Mouse (Mus musculus): Measurements from ENCODE around the gene Hmg20a. TPM values are rescaled to one million over a fixed set of nuclear protein-coding genes. Genes with fewer than 3 reads are reported as not detected.

The Hmg20a gene
- polyA plus RNA-seq, 1 experiment from 2014 or later: 95.7 TPM

DNA sequence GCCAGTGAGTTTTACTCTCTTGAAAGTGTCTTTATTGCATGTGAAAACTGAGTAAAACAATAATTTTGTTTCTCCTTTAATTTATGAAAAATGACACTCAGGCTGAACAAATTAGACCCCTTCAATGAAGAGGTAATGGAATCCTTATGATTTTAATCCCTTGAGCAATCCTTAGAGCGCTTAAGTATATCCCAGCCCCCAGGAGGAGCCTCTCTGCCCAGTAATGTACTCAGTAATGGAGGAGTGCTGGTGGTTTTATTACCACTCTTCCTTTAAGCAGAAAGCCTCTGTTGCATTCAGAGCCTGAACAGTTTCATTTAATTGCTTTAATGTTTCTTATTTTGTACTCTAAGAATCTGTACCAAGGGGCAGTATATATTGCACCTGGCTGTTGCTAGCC lies 67.0 kb downstream of the Hmg20a start:
- H3K9me3 ChIP-seq (replicated peaks; ENCODE audit: control insufficient read depth, low read length, poor library complexity, severe bottlenecking): no peaks in the 10 kb centered on the region
- H3K27me3 ChIP-seq (ENCODE audit: control insufficient read depth, insufficient read depth, low read depth, low read length): no peaks in the 10 kb centered on the region
- WGBS: 91% methylated on average over 1 of the region's 1 CpGs
- peaks cover 15% of the 10 kb centered on the region for H3K36me3 ChIP-seq (ENCODE audit: control insufficient read depth, insufficient read depth, low read length)
- H3K4me1 ChIP-seq (ENCODE audit: control insufficient read depth, insufficient read depth, low read length): no peaks in the 10 kb centered on the region
- no peak overlapping the region for H3K9ac ChIP-seq (ENCODE audit: low read depth, low read length)
- no peak for ATAC-seq
- no peak overlapping the region for H3K4me2 ChIP-seq (ENCODE audit: low read length)
- H3K27ac ChIP-seq (ENCODE audit: low read length): no peak overlapping the region
- no peak overlapping the region for H3K4me3 ChIP-seq (ENCODE audit: low read depth, low read length)

DNA sequence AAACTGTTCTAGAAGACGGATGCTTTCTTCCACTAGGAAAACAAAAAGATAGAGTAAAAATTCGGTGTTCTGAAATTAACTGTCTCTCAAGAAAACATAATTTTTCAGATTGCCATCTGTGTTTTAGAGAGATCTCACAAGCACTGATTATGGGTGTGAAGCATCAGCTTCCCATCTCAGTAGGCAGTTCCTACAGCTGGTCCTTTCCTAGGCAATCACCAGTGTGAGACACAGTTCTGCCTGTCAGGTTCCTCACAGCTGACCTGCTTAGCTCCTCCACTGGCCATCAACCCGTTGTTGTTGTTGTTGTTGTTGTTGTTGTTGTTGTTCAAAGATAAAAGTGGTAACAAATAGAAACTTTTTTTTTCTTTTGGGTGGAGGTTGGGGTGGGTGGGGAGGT lies 67.7 kb downstream of the Hmg20a start:
- peaks cover 18% of the 10 kb centered on the region for H3K36me3 ChIP-seq (ENCODE audit: control insufficient read depth, insufficient read depth, low read length)
- no peak overlapping the region for H3K27ac ChIP-seq (ENCODE audit: low read length)
- 91% methylated on average over 3 of the region's 3 CpGs for WGBS
- H3K4me1 ChIP-seq (ENCODE audit: control insufficient read depth, insufficient read depth, low read length): no peaks in the 10 kb centered on the region
- H3K4me2 ChIP-seq (ENCODE audit: low read length): no peak overlapping the region
- H3K4me3 ChIP-seq (ENCODE audit: low read depth, low read length): no peak overlapping the region
- no peaks in the 10 kb centered on the region for H3K9me3 ChIP-seq (replicated peaks; ENCODE audit: control insufficient read depth, low read length, poor library complexity, severe bottlenecking)
- no peaks in the 10 kb centered on the region for H3K27me3 ChIP-seq (ENCODE audit: control insufficient read depth, insufficient read depth, low read depth, low read length)
- ATAC-seq: no peak
- H3K9ac ChIP-seq (ENCODE audit: low read depth, low read length): no peak overlapping the region

DNA sequence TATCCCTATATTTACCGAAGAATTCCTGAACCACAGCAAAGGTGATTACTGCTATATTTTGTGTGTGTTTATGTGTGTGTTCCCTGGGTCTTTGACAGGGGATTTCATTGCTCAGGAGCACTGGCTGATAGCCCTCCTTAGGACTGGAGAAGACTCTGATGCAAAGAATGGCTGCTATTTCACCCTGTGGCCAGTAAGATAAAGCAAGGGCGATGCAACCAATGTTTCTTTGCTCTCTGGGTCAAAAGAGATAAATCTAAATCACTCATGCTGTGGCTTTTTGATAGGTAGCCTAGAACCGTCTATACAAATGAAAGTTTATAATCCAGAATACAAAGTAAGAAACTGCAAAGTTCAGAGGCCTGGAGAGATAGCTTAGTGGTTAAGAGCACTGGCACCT lies 69.2 kb downstream of the Hmg20a start:
- Histone ChIP-seq H3K9ac (ENCODE audit: low read depth, low read length) (no peak overlapping the region), H3K9me3 (replicated peaks; ENCODE audit: control insufficient read depth, low read length, poor library complexity, severe bottlenecking) (no peaks in the 10 kb centered on the region), H3K4me2 (ENCODE audit: low read length) (no peak overlapping the region), H3K27ac (ENCODE audit: low read length) (no peak overlapping the region), H3K36me3 (ENCODE audit: control insufficient read depth, insufficient read depth, low read length) (peaks cover 27% of the 10 kb centered on the region), H3K4me1 (ENCODE audit: control insufficient read depth, insufficient read depth, low read length) (no peaks in the 10 kb centered on the region), H3K4me3 (ENCODE audit: low read depth, low read length) (no peak overlapping the region), H3K27me3 (ENCODE audit: control insufficient read depth, insufficient read depth, low read depth, low read length) (no peaks in the 10 kb centered on the region)
- no peak for ATAC-seq
- WGBS: 95% methylated on average over 3 of the region's 3 CpGs

DNA sequence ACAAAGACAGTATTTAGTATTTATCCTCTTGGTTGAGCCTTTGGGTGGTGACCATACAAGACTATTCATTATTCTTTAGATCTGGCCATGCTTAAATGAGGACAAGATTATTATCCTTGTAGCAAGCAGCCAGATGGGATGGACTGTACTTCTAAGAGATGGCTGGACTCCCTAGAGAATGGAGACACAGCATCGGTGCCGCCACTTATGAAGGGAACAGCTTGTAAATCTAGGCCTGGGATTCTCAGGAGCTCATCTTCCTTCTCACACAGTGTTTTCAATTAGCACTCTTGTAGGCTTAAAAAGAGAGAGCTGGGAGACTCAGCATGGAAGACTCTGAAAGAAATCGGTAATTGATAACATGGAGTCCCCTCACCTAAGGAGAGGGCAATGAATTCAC lies 74.0 kb downstream of the Hmg20a start:
- H3K27me3 ChIP-seq (ENCODE audit: control insufficient read depth, insufficient read depth, low read depth, low read length): no peaks in the 10 kb centered on the region
- H3K4me2 ChIP-seq (ENCODE audit: low read length): no peak overlapping the region
- H3K27ac ChIP-seq (ENCODE audit: low read length): no peak overlapping the region
- ATAC-seq: no peak
- H3K36me3 ChIP-seq (ENCODE audit: control insufficient read depth, insufficient read depth, low read length): peaks cover 27% of the 10 kb centered on the region
- H3K9me3 ChIP-seq (replicated peaks; ENCODE audit: control insufficient read depth, low read length, poor library complexity, severe bottlenecking): no peaks in the 10 kb centered on the region
- 58% methylated on average over 3 of the region's 3 CpGs for WGBS
- H3K4me1 ChIP-seq (ENCODE audit: control insufficient read depth, insufficient read depth, low read length): no peaks in the 10 kb centered on the region; the same call in 1 of the 2 replicates
- no peak overlapping the region for H3K9ac ChIP-seq (ENCODE audit: low read depth, low read length)
- H3K4me3 ChIP-seq (ENCODE audit: low read depth, low read length): no peak overlapping the region

DNA sequence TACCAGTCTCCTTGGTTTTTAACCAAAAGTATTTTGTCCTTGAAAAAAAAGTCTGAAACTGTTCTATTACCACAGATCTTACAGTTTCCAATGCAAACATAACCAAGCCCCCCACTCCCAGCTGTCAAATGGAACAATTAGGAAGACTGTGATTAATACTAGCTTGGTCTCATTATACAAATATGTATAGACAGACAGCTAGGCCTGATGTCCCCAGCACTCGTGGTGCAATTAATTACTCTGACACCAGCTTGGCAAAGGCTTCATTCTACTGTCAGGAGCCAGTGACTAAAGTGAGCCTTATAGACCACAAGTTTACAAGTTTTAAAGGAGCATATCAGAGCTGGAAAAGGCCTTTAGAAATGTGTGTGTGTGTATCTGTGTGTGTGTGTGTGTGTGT lies 74.5 kb downstream of the Hmg20a start:
- WGBS: 46% methylated on average over 1 of the region's 1 CpGs
- H3K9ac ChIP-seq (ENCODE audit: low read depth, low read length): no peak overlapping the region
- H3K9me3 ChIP-seq (replicated peaks; ENCODE audit: control insufficient read depth, low read length, poor library complexity, severe bottlenecking): no peaks in the 10 kb centered on the region
- H3K4me3 ChIP-seq (ENCODE audit: low read depth, low read length): no peak overlapping the region
- no peak overlapping the region for H3K4me2 ChIP-seq (ENCODE audit: low read length)
- H3K27me3 ChIP-seq (ENCODE audit: control insufficient read depth, insufficient read depth, low read depth, low read length): no peaks in the 10 kb centered on the region
- H3K27ac ChIP-seq (ENCODE audit: low read length): no peak overlapping the region
- H3K4me1 ChIP-seq (ENCODE audit: control insufficient read depth, insufficient read depth, low read length): no peaks in the 10 kb centered on the region; the same call in 1 of the 2 replicates
- no peak for ATAC-seq
- H3K36me3 ChIP-seq (ENCODE audit: control insufficient read depth, insufficient read depth, low read length): peaks cover 27% of the 10 kb centered on the region

DNA sequence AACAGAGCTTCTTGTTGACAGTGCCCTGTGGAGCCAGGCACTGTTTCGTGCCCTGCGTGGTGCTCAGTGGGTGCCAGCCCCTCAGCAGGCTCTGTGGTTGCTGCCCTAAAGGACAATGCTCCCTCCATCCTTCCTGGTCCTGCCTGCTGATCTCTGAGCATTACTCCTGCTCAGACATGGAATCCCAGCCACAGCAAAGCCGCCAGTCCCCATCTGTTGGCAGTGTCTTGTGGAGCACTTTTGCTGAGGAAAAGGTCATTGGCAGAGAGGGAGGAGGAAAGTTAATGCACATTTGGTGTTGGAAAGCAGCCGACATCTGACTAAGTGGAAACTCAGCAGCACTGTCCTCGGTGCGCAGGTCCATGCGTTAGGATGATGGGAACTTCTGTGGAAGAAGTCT lies 76.7 kb downstream of the Hmg20a start:
- 38% methylated on average over 7 of the region's 7 CpGs for WGBS
- no peak overlapping the region for H3K27ac ChIP-seq (ENCODE audit: low read length)

DNA sequence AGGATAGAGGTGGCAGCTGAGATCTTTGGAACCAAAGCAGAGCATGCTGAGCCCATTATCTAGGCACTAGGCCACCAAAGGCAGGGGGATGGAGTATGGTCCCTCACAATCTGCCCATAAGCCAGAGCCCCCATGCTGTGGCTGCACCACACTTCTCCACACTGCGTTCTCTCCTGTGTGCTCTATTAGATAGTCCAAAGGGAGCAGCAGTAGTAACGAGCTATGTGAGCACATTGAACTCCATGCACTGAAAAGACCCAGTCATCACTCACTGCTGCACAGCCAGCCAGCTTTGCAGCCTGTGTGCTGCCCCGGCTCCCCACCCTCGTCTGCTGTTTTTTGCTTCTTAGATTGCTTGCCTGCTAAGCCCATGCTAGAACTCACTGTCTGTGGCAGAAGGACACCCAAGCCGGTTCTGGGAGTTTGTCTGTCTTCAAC lies 77.4 kb downstream of the Hmg20a start:
- no peaks in the 10 kb centered on the region; the same call in 1 of the 2 replicates for H3K4me1 ChIP-seq (ENCODE audit: control insufficient read depth, insufficient read depth, low read length)
- H3K4me2 ChIP-seq (ENCODE audit: low read length): no peak overlapping the region
- ATAC-seq: no peak
- H3K9ac ChIP-seq (ENCODE audit: low read depth, low read length): no peak overlapping the region
- H3K27me3 ChIP-seq (ENCODE audit: control insufficient read depth, insufficient read depth, low read depth, low read length): no peaks in the 10 kb centered on the region
- H3K36me3 ChIP-seq (ENCODE audit: control insufficient read depth, insufficient read depth, low read length): peaks cover 12% of the 10 kb centered on the region
- no peak overlapping the region for H3K27ac ChIP-seq (ENCODE audit: low read length)
- H3K4me3 ChIP-seq (ENCODE audit: low read depth, low read length): no peak overlapping the region
- 38% methylated on average over 5 of the region's 5 CpGs for WGBS
- no peaks in the 10 kb centered on the region for H3K9me3 ChIP-seq (replicated peaks; ENCODE audit: control insufficient read depth, low read length, poor library complexity, severe bottlenecking)

More for the DNA sequence above, 76.7 kb downstream of the Hmg20a start:
- Histone ChIP-seq H3K27me3 (ENCODE audit: control insufficient read depth, insufficient read depth, low read depth, low read length) (no peaks in the 10 kb centered on the region), H3K4me2 (ENCODE audit: low read length) (no peak overlapping the region), H3K4me1 (ENCODE audit: control insufficient read depth, insufficient read depth, low read length) (no peaks in the 10 kb centered on the region; the same call in 1 of the 2 replicates), H3K4me3 (ENCODE audit: low read depth, low read length) (no peak overlapping the region), H3K36me3 (ENCODE audit: control insufficient read depth, insufficient read depth, low read length) (peaks cover 16% of the 10 kb centered on the region), H3K9ac (ENCODE audit: low read depth, low read length) (no peak overlapping the region), H3K9me3 (replicated peaks; ENCODE audit: control insufficient read depth, low read length, poor library complexity, severe bottlenecking) (no peaks in the 10 kb centered on the region)
- ATAC-seq: no peak

DNA sequence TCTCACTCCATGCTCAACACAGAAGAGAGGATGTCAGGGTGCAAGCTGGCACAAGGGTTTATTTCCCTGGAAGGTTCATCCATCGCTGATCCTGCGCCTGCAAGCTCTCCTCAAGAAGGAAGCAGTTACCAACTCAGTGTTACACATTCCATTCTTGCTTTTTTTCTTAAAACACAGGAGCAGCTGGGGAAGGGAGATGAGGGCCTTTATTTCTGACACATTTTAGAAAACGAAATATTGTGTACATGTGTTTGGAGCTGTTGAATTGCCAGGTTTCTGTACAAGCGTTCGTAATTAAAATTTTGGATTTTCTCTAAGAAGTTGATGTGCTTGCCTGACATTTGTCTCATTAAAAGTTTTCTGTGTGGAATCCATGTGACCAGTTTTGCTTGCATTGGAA lies 78.2 kb downstream of the Hmg20a start:
- Histone ChIP-seq H3K9ac (ENCODE audit: low read depth, low read length) (no peak overlapping the region), H3K27ac (ENCODE audit: low read length) (no peak overlapping the region), H3K4me2 (ENCODE audit: low read length) (no peak overlapping the region), H3K27me3 (ENCODE audit: control insufficient read depth, insufficient read depth, low read depth, low read length) (no peaks in the 10 kb centered on the region), H3K4me3 (ENCODE audit: low read depth, low read length) (no peak overlapping the region), H3K4me1 (ENCODE audit: control insufficient read depth, insufficient read depth, low read length) (no peaks in the 10 kb centered on the region; the same call in 1 of the 2 replicates), H3K9me3 (replicated peaks; ENCODE audit: control insufficient read depth, low read length, poor library complexity, severe bottlenecking) (no peaks in the 10 kb centered on the region), H3K36me3 (ENCODE audit: control insufficient read depth, insufficient read depth, low read length) (peaks cover 9% of the 10 kb centered on the region)
- WGBS: 94% methylated on average over 5 of the region's 5 CpGs
- ATAC-seq: no peak

DNA sequence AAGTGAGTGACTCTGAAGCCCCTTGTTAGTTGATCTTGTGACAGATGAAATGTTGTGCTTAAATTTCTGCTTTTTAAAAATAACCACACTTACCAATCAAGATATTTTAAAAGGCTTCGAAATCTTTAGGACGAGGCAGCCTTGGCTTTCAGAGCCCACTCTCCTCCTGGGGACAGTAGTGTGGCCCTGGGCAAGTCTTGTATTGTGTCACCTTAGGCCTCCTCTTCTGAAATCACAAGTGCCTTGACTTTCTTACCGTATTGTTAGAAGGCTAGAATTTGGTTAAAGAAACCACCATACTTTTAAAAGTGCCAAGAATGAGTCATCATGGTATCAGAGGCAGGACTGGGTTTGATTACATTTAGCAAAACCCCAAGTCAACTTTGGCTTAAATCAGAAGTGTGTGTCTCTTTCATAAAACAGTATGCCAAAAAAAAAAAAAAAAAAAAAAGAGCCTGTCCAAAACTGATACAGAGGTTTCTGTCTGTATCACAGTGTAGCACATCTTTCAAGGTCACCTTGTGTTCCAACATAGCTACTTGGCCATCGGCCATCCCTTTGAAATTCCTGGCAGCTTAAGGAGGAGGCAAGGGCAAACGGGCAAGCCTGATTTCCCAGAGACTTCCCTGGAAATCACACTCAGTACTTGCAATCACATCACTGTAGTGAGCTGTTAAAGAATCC lies 78.9 kb downstream of the Hmg20a start:
- peaks cover 3% of the 10 kb centered on the region; the same call in 1 of the 2 replicates for H3K4me1 ChIP-seq (ENCODE audit: control insufficient read depth, insufficient read depth, low read length)
- no peak overlapping the region for H3K4me3 ChIP-seq (ENCODE audit: low read depth, low read length)
- no peaks in the 10 kb centered on the region for H3K27me3 ChIP-seq (ENCODE audit: control insufficient read depth, insufficient read depth, low read depth, low read length)
- 75% methylated on average over 5 of the region's 5 CpGs for WGBS
- H3K36me3 ChIP-seq (ENCODE audit: control insufficient read depth, insufficient read depth, low read length): peaks cover 3% of the 10 kb centered on the region
- ATAC-seq: no peak
- H3K4me2 ChIP-seq (ENCODE audit: low read length): no peak overlapping the region
- H3K27ac ChIP-seq (ENCODE audit: low read length): no peak overlapping the region
- no peaks in the 10 kb centered on the region for H3K9me3 ChIP-seq (replicated peaks; ENCODE audit: control insufficient read depth, low read length, poor library complexity, severe bottlenecking)
- H3K9ac ChIP-seq (ENCODE audit: low read depth, low read length): no peak overlapping the region

All from midbrain, embryonic 16.5 days (tissue).